Mouse (Mus musculus) intestine, embryonic 15.5 days (tissue): ENCODE measurements around the gene Lmna. TPM values are rescaled to one million over a fixed set of nuclear protein-coding genes. Genes with fewer than 3 reads are reported as not detected.

Experiments used
- ATAC-seq: fragments of 200-750 bp; cut with Nextera tagmentation; 2 replicates; pipeline ENCODE4 v1.8.0; 2017; ENCODE audit warnings: moderate TSS enrichment, moderate library complexity
- H3K27ac ChIP-seq: fragments of 300-500 bp; sonication (generic); 2 replicates; pipeline ENCODE4 v1.5.1; 2015; ENCODE audit warnings: mild to moderate bottlenecking, inconsistent platforms
- H3K27me3 ChIP-seq: fragments of 300-500 bp; sonication (generic); replicated peaks from 2 replicates; pipeline ENCODE4 v1.6.1; 2015; ENCODE audit warnings: inconsistent platforms
- H3K36me3 ChIP-seq: fragments of 300-500 bp; sonication (generic); 2 replicates; pipeline ENCODE4 v1.6.1; 2015; ENCODE audit warnings: inconsistent platforms
- H3K4me1 ChIP-seq: fragments of 300-500 bp; sonication (generic); replicated peaks from 2 replicates; pipeline ENCODE4 v1.6.1; 2015; ENCODE audit warnings: inconsistent platforms
- H3K4me2 ChIP-seq: fragments of 300-500 bp; sonication (generic); replicated peaks from 2 replicates; pipeline ENCODE4 v1.6.1; 2015; ENCODE audit warnings: mild to moderate bottlenecking, inconsistent platforms
- H3K4me3 ChIP-seq: fragments of 300-500 bp; sonication (generic); replicated peaks from 2 replicates; pipeline ENCODE4 v1.5.1; 2015; ENCODE audit warnings: inconsistent platforms
- H3K9ac ChIP-seq: fragments of 300-500 bp; sonication (generic); 2 replicates; pipeline ENCODE4 v1.6.1; 2015; ENCODE audit warnings: inconsistent platforms
- H3K9me3 ChIP-seq: fragments of 300-500 bp; sonication (generic); 2 replicates; pipeline ENCODE4 v1.6.1; 2016; ENCODE audit warnings: inconsistent platforms
- WGBS: fragments of 180-500 bp; shearing (Covaris S2); methylation state at CpG from one replicate; pipeline ENCODE4 v1.1.7; 2015; 5-methylcytosine and 5-hydroxymethylcytosine counted together
- microRNA counts: library from miRNA; unstranded; fragments of <30 nt; microRNA quantifications from one replicate; lab custom pipeline; 2016
- polyA plus RNA-seq: library from polyadenylated mRNA; unstranded; fragments of >200 nt; fragmentation: Nextera tagmentation; extraction: Ambion mirVana; gene quantifications from 2 replicates; pipeline ENCODE4 v1.2.1, GENCODE M21; 2015

Gene Lmna
- polyA plus RNA-seq, 1 experiment from 2014 or later, result 120 TPM

DNA sequence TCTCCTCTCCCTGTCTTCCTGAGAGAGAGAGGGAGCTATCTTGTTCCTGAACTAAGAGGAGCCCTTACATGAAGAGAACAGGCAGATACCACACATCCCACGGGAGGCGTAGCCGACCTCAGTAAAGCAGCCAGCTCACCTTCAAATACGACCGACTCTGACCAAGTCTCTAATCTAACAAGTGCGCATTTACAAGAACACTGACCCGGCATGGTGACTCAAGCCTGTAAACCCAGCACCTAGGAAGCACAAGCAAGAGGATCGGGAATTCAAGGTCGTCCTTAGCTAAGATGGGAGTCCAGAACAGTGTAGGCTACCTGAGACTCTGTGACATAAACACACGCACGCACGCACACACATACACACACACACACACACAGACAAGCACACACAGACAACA lies 67.3 kb downstream of the Lmna start:
- Histone ChIP-seq H3K27ac (peak overlapping the region; percentile 17; the same call in 1 of the 2 replicates), H3K9me3 (no peaks in the 10 kb centered on the region), H3K4me2 (no peak overlapping the region), H3K4me3 (no peak overlapping the region), H3K9ac (no peak overlapping the region), H3K27me3 (no peaks in the 10 kb centered on the region), H3K36me3 (no peaks in the 10 kb centered on the region), H3K4me1 (peaks cover 17% of the 10 kb centered on the region; the same call in 1 of the 2 replicates)
- WGBS, result 75% methylated on average over 12 of the region's 12 CpGs
- peak; percentile 10 for ATAC-seq

DNA sequence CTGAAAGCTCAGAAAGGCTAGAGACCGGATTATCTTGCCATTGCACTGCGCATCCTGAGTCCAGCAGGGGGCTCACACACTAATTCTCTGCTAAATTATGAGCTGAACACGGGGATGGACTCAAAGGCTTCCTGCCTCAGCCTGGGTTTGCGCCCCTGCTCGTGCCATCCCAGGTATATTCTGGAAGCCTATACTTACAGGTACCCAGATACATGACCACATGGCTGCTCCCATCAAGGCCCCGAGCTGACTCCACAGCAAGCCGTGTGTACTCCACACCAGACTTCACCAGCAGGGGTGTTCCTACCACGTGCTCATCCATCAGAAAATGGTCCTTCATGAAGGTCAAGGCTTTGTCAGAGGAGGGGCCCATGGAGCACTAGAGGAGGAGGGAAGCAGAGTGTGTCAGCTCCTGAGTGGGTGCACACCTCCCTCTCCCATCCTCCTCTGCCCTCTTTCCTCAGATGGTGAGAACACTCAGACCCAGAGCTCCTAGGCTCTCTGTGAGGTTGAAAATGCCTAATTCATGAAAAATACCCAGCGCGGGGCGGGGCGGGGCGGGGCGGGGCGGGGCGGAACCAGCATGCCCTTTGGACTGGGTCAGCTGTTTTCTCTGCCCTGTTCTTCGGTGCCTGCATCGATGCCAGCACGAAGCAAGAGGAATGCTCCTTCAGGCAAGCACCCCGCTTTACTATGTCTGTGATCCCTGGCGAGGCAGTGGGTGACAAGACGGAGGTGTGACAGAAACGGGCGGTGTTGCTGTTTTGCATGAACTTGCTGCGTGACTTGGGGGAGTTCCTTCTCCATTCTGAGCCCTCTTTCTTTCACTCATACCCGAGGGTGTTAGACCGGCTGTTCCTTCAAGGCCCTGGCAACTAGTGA lies 69.0 kb downstream of the Lmna start:
- peak; percentile 58 for ATAC-seq
- H3K27me3 ChIP-seq, result no peaks in the 10 kb centered on the region
- peaks cover 19% of the 10 kb centered on the region for H3K4me1 ChIP-seq
- H3K9ac ChIP-seq, result peak overlapping the region; percentile 26; the same call in 1 of the 2 replicates
- 18% methylated on average over 27 of the region's 27 CpGs for WGBS
- peak overlapping the region; percentile 44 for H3K4me2 ChIP-seq
- no peaks in the 10 kb centered on the region for H3K9me3 ChIP-seq
- no peak overlapping the region for H3K27ac ChIP-seq
- no peak overlapping the region for H3K4me3 ChIP-seq
- no peaks in the 10 kb centered on the region for H3K36me3 ChIP-seq

DNA sequence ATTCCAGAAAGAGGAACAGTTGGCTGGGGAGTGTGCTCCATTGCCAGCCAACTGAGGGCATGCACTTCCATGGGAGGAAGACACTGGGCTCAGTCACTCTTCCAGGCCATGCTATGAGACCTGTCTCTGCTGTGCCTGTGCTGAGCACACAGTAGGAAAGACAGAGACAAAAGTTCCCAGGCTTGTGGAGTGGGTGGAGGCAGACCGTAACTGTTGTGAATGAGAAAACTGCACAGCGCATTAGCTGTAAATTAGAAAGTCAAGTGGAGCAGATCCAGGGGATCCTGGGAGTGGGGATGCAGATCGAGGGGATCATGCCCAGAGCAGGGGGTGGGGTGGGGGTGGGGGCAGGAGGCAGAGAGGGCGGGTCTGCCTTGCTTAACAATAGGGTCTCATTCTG lies 70.2 kb downstream of the Lmna start:
- Histone ChIP-seq H3K27me3 (no peaks in the 10 kb centered on the region), H3K27ac (no peak overlapping the region), H3K9ac (no peak overlapping the region), H3K4me1 (peaks cover 19% of the 10 kb centered on the region), H3K36me3 (no peaks in the 10 kb centered on the region), H3K4me3 (no peak overlapping the region), H3K4me2 (no peak overlapping the region), H3K9me3 (no peaks in the 10 kb centered on the region)
- 70% methylated on average over 4 of the region's 4 CpGs for WGBS
- ATAC-seq, result no peak

DNA sequence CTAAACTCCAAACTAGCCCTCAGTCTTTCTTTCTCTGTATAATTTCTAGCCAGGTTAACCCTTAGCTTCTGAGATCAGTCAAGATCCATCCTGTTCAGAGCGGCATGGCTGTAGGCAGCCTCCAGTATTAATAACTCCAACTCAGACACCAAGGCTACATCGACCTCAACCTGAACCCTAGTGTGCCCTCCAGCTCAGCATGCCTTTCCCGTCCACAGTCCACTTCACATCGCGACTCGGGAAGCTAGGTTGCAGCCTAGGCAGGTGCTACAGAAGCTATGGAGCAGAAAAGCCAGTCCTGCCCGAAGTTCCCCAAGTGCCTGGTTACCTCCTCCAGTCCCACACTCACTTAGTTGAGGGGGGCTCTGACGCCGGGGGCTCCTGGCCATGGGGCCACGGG lies 72.3 kb downstream of the Lmna start:
- no peak overlapping the region for H3K27ac ChIP-seq
- H3K27me3 ChIP-seq, result no peaks in the 10 kb centered on the region
- H3K9me3 ChIP-seq, result 0 out of 2 replicates have a peak, but pooled peaks cover 4% of the 10 kb centered on the region
- peaks cover 19% of the 10 kb centered on the region for H3K4me1 ChIP-seq
- WGBS, result 70% methylated on average over 10 of the region's 10 CpGs
- no peak overlapping the region for H3K4me3 ChIP-seq
- no peaks in the 10 kb centered on the region for H3K36me3 ChIP-seq
- H3K9ac ChIP-seq, result peak overlapping the region; percentile 40; the same call in 1 of the 2 replicates
- no peak for ATAC-seq
- H3K4me2 ChIP-seq, result no peak overlapping the region

DNA sequence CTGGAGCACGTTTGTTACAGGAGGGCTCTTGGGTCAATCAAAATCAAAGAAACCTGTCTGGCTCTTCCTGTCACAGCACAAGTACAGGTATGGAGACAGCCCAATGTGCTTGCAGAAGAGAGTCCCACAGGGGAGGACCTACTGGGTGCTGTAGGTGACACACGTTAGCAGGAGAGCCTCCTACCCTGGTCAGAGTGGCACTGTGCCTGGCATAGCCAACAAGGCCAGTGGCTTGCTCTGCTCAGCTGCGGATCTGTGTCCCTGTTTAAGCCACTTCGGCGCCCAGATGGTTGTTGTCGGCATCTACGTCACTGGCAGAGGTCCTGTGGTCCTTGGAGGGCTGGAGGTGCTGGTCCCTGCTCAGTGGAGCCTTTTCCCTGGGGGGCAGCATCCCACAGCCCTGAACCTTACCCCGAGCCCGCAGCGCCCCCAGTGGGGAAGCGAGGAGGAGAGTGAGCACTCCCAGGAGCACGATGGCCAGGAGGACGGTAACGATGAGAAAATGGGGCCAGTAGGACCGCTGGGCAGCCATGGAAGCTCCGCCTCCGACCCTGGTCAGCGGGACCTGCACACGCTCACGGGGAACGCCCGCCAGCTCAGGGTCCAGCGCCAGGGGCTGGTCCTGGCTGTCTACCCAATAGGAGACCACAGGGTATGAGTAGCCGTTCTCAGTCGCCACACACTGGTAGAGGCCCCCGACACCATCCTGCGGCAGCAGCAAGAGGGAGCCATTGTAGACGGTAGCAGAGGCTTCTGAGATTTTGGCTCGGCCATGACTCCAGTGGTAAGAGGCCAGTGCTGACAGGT lies 73.2 kb downstream of the Lmna start:
- 0 out of 2 replicates have a peak, but pooled peaks cover 4% of the 10 kb centered on the region for H3K9me3 ChIP-seq
- H3K9ac ChIP-seq, result peak overlapping the region; percentile 40; the same call in 1 of the 2 replicates
- WGBS, result 16% methylated on average over 29 of the region's 29 CpGs

DNA sequence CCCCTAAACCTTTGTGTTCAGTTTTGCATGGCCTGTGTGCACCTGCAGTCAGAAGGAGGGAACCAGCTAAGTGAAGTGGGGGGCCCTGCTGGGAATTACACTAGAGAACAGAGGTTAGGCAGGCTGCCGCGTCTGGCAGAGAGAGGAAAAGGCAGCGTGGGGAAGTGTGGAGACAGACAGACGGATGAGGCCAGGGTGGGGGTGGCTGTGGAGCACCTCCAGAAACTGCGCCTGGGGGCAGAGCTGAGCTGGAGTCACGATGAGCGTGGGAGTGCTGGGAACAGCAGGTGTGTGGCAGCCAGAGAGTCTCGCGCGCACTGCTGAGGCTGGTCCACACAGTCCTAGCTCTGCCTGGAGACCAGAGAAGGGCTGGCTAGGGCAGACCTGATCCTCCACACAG lies 74.2 kb downstream of the Lmna start:
- Histone ChIP-seq H3K4me3 (no peak overlapping the region), H3K36me3 (no peaks in the 10 kb centered on the region), H3K9me3 (0 out of 2 replicates have a peak, but pooled peaks cover 4% of the 10 kb centered on the region), H3K27me3 (no peaks in the 10 kb centered on the region), H3K9ac (no peak overlapping the region), H3K4me2 (no peak overlapping the region), H3K27ac (no peak overlapping the region), H3K4me1 (peaks cover 13% of the 10 kb centered on the region)
- 64% methylated on average over 10 of the region's 10 CpGs for WGBS
- no peak for ATAC-seq

More for the DNA sequence above, 73.2 kb downstream of the Lmna start:
- Histone ChIP-seq H3K27ac (no peak overlapping the region), H3K4me2 (peak overlapping the region; percentile 63), H3K4me3 (peak overlapping the region; percentile 23), H3K36me3 (no peaks in the 10 kb centered on the region), H3K4me1 (peaks cover 19% of the 10 kb centered on the region), H3K27me3 (no peaks in the 10 kb centered on the region)
- ATAC-seq, result peak; percentile 66

MicroRNAs within 50 kb of the gene (microRNA counts, 519-probe panel; counts per million panel counts)
- microRNA mmu-miR-1905 (lab: Ali Mortazavi, UCI), result 97.1 counts per million, percentile 29 among the panel's probes with 10 or more counts

Other genes starting within 250 kb of the Lmna start
- gene Gm38392, start 222.7 kb downstream of the Lmna start, polyA plus RNA-seq, result 0.15 and 0.42 TPM in 2 replicates
- 10.2 and 12.2 TPM in 2 replicates for gene Tsacc, start 213.0 kb downstream of the Lmna start, polyA plus RNA-seq
- gene Cct3, start 212.8 kb downstream of the Lmna start, polyA plus RNA-seq, result 520 and 528 TPM in 2 replicates
- gene Glmp, start 184.9 kb downstream of the Lmna start, polyA plus RNA-seq, result 268 and 282 TPM in 2 replicates
- gene Tmem79, start 173.8 kb downstream of the Lmna start, polyA plus RNA-seq, result 20.6 and 21.6 TPM in 2 replicates
- 39.9 and 45.8 TPM in 2 replicates for gene Smg5, start 173.7 kb downstream of the Lmna start, polyA plus RNA-seq
- gene Paqr6, start 145.4 kb downstream of the Lmna start, polyA plus RNA-seq, result 3.7 and 4.2 TPM in 2 replicates
- gene Bglap3, start 137.2 kb downstream of the Lmna start, polyA plus RNA-seq, result 1.3 and 2.7 TPM in 2 replicates
- not detected in 2 replicates for gene Bglap2, start 131.3 kb downstream of the Lmna start, polyA plus RNA-seq
- gene Bglap, start 125.5 kb downstream of the Lmna start, polyA plus RNA-seq, result not detected in 2 replicates
- gene Pmf1, start 99.6 kb downstream of the Lmna start, polyA plus RNA-seq, result 127 and 128 TPM in 2 replicates
- 17.2 and 17.3 TPM in 2 replicates for gene Slc25a44, start 84.8 kb downstream of the Lmna start, polyA plus RNA-seq
- 30.9 and 39.2 TPM in 2 replicates for gene Sema4a, start 48.8 kb downstream of the Lmna start, polyA plus RNA-seq
- 9.6 and 11.2 TPM in 2 replicates for gene Mex3a, start 22.4 kb upstream of the Lmna start, polyA plus RNA-seq
- 75.2 and 89.8 TPM in 2 replicates for gene Rab25, start 38.3 kb upstream of the Lmna start, polyA plus RNA-seq
- 188 and 231 TPM in 2 replicates for gene Lamtor2, start 43.1 kb upstream of the Lmna start, polyA plus RNA-seq
- gene Ubqln4, start 43.8 kb upstream of the Lmna start, polyA plus RNA-seq, result 43.6 and 43.7 TPM in 2 replicates
- 338 and 390 TPM in 2 replicates for gene Ssr2, start 65.9 kb upstream of the Lmna start, polyA plus RNA-seq
- 60.4 and 61.2 TPM in 2 replicates for gene Arhgef2, start 96.0 kb upstream of the Lmna start, polyA plus RNA-seq
- not detected in 2 replicates for gene Rxfp4, start 143.2 kb upstream of the Lmna start, polyA plus RNA-seq
- gene Khdc4, start 175.8 kb upstream of the Lmna start, polyA plus RNA-seq, result 72.4 and 75.8 TPM in 2 replicates
- 44.9 and 52.7 TPM in 2 replicates for gene Rit1, start 206.9 kb upstream of the Lmna start, polyA plus RNA-seq